Mouse (Mus musculus): ENCODE measurements around the gene Rnf150.

- TF ChIP-seq CTCF (IDR thresholded peaks at IDR 0.05; ENCODE audit: borderline replicate concordance, insufficient read depth, low read depth, low read length) = no peak
- TF ChIP-seq POLR2A (IDR thresholded peaks at IDR 0.05; ENCODE audit: borderline replicate concordance, insufficient read depth, low read length) = no peak
These were observed 68.4 kb downstream of the Rnf150 start for GRCm38 (mm10) chr8:82931554-82931953.
